Mouse (Mus musculus) liver, adult 2 months (tissue): ENCODE measurements around the gene Tmem214. TPM values are rescaled to one million over a fixed set of nuclear protein-coding genes. Genes with fewer than 3 reads are reported as not detected.

Experiments
- DNase-seq: peaks from one replicate; pipeline ENCODE4 v3.0.0-alpha.2; 2011; ENCODE audit warnings: low read depth, low spot score; ENCODE audit errors: extremely low read depth
- H3K27ac ChIP-seq: fragments of 200-500 bp; replicated peaks from 2 replicates; pipeline ENCODE4 v1.5.1; 2012; ENCODE audit warnings: low read depth, mild to moderate bottlenecking, control low read depth, inconsistent platforms, low read length; ENCODE audit not compliant: insufficient read depth
- H3K27me3 ChIP-seq: fragments of 200-500 bp; 2 replicates; pipeline ENCODE4 v1.6.1; 2012; ENCODE audit warnings: mild to moderate bottlenecking, moderate library complexity, low read length, inconsistent platforms; ENCODE audit not compliant: control insufficient read depth, insufficient read depth
- H3K36me3 ChIP-seq: fragments of 200-500 bp; 2 replicates; pipeline ENCODE4 v1.6.1; 2012; ENCODE audit warnings: low read length, inconsistent platforms; ENCODE audit not compliant: control insufficient read depth, insufficient read depth
- H3K4me1 ChIP-seq: fragments of 200-500 bp; 2 replicates; pipeline ENCODE4 v1.6.1; 2011; ENCODE audit warnings: low read length; ENCODE audit not compliant: control insufficient read depth, insufficient read depth
- H3K4me3 ChIP-seq: fragments of 200-500 bp; 2 replicates; pipeline ENCODE4 v1.5.1; 2011; ENCODE audit warnings: low read depth, mild to moderate bottlenecking, control low read depth, low read length, moderate library complexity; ENCODE audit not compliant: insufficient read depth
- H3K79me2 ChIP-seq: fragments of 200-500 bp; 2 replicates; pipeline ENCODE4 v1.6.1; 2012; ENCODE audit warnings: inconsistent platforms, mild to moderate bottlenecking, low read length, moderate library complexity; ENCODE audit not compliant: control insufficient read depth, insufficient read depth
- H3K9ac ChIP-seq: fragments of 200-500 bp; 2 replicates; pipeline ENCODE4 v1.6.1; 2012; ENCODE audit warnings: low read depth, mild to moderate bottlenecking, control low read depth, inconsistent platforms, low read length
- CTCF ChIP-seq: fragments of 200-500 bp; IDR thresholded peaks from 2 replicates; pipeline ENCODE4 v1.5.1; 2011; ENCODE audit warnings: low read depth, low read length, control low read depth
- POLR2A ChIP-seq: fragments of 200-500 bp; IDR thresholded peaks from 2 replicates; pipeline ENCODE4 v1.6.1; 2011; ENCODE audit warnings: low read length, control low read depth; ENCODE audit not compliant: insufficient read depth; ENCODE audit errors: extremely low read depth
- WGBS: fragments of 180-500 bp; shearing (Covaris S2); methylation state at CpG from one replicate; pipeline ENCODE4 v1.1.7; 2018; 5-methylcytosine and 5-hydroxymethylcytosine counted together
- polyA plus RNA-seq: library from polyadenylated mRNA; depleted of rRNA; stranded (reverse); fragments of >200 nt; gene quantifications from 2 replicates; pipeline ENCODE4 v1.2.3, GENCODE M21; 2012
- total RNA-seq: library from RNA; depleted of rRNA; stranded (reverse); fragments of >200 nt; gene quantifications from 2 replicates; pipeline ENCODE4 v1.2.3, GENCODE M21; 2014

Tmem214 gene
- total and polyA plus RNA-seq, 2 experiments: 27.9 to 89.2 TPM

DNA sequence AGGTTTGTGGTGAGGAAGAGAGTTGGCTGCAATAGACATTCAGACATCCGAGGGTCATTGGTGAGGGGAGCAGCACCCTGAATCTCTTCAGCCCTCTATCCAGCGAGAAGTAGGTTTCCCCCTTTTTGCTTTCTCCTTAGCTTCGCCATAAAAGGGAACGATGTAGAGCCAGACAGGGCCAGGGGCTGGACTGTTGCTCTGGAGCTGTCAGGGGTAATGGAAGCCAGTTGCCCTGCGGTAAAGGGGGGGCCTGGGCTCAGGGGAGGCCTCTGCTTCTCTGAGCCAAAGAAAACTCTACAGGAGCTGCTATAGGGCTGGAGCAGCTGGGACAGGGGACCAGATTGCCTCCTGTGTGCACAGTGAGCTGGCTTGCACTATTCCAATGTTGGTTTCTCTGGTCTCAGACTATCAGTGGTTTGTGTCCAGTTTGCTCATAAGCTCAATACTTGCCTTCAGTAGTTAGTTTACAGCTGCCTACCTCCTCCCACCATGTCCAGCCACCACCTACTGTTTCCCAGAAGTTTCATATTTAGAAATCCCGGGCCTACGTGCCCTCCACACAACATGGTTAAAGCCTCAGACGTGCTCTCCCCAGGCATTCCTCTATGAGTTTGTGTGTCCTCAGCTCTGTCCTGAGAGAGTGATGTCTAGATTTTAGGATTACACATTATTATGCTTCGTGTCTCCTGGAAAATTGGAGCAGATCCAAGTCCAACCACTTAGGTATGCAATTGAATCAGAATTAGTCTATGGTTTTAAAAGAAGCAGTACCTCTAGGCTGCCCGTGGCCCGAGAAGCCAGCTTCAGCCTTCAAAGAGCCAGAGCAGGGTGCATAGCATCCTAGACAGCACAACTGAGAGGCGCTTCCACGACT is 40.9 kb downstream of the Tmem214 start:
- Histone ChIP-seq H3K27ac (peak overlapping the region; percentile 93), H3K79me2 (peaks cover 18% of the 10 kb centered on the region; the same call in 1 of the 2 replicates), H3K9ac (peak overlapping the region; percentile 94), H3K4me1 (peaks cover 36% of the 10 kb centered on the region), H3K36me3 (peaks cover 7% of the 10 kb centered on the region; the same call in 1 of the 2 replicates), H3K27me3 (no peaks in the 10 kb centered on the region), H3K4me3 (peak overlapping the region; percentile 88)
- 8% methylated on average over 13 of the region's 13 CpGs for WGBS
- no peak for DNase-seq
- no peak for TF ChIP-seq POLR2A
- TF ChIP-seq CTCF: no peak

DNA sequence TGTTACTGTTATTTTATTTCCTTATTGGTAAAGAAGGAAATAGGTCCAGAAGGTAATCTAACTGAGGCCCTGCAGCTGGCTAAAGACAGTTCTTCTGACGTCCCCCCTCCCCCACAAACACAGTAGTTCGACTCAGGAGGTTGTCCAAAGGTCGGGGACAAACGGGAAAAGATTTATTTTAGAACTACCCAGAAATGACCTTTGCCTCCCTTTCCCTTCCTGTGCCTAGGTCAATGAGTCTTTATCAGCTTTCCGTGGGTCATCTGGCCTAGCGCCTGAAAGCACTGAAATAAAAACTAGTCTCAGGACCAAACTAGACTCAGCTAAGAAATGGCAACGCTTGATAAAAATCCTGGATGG is 41.5 kb downstream of the Tmem214 start:
- WGBS: 5% methylated on average over 7 of the region's 7 CpGs
- Histone ChIP-seq H3K9ac (peak overlapping the region; percentile 94), H3K27ac (peak overlapping the region; percentile 93), H3K4me1 (peaks cover 36% of the 10 kb centered on the region), H3K4me3 (no peak overlapping the region), H3K79me2 (peaks cover 18% of the 10 kb centered on the region; the same call in 1 of the 2 replicates), H3K36me3 (peaks cover 5% of the 10 kb centered on the region; the same call in 1 of the 2 replicates), H3K27me3 (no peaks in the 10 kb centered on the region)
- no peak for TF ChIP-seq CTCF
- TF ChIP-seq POLR2A: no peak
- peak; percentile 99 for DNase-seq

DNA sequence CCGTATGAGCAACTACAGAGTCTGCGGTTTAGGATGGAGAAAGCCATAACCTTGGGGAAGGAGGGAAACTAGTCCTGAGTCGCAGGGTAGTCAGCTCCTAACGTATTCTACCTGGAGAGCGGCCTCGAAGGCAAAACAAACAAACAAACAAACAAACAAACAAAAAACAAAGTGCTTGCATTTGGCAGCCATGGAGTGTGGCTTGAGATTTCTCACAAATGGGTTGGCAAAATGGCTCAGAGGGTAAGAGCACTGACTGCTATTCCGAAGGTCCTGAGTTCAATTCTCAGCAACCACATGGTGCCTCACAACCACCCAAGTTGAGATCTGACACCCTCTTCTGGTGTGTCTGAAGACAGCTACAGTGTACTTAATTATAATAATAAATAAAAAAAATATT is 42.1 kb downstream of the Tmem214 start:
- no peak overlapping the region for H3K4me3 ChIP-seq
- TF ChIP-seq CTCF (no peak), POLR2A (no peak)
- H3K36me3 ChIP-seq: peaks cover 3% of the 10 kb centered on the region; the same call in 1 of the 2 replicates
- H3K79me2 ChIP-seq: peaks cover 18% of the 10 kb centered on the region; the same call in 1 of the 2 replicates
- no peak for DNase-seq
- no peaks in the 10 kb centered on the region for H3K27me3 ChIP-seq
- WGBS: 39% methylated on average over 7 of the region's 7 CpGs
- H3K27ac ChIP-seq: peak overlapping the region; percentile 92
- H3K9ac ChIP-seq: no peak overlapping the region
- H3K4me1 ChIP-seq: peaks cover 36% of the 10 kb centered on the region

DNA sequence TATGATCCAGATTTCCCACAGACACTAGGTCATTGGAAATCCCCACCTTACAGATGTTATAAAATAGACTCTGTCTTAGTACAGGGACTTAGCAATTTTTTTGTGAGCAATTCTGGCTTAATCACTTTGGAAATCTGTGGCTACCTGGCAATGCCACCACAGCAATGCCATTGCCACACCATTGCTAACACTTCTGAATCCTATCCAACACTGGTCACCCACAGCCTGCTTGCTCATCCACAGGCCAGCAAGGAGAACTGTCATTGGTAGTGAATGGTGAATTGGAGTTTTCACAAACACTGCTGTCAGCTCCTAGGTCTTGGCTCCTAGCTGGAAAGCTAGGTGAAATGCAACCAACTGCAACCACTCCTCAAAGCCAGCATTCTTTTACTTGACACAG is 42.7 kb downstream of the Tmem214 start:
- no peak overlapping the region for H3K4me3 ChIP-seq
- H3K36me3 ChIP-seq: no peaks in the 10 kb centered on the region; the same call in 1 of the 2 replicates
- H3K9ac ChIP-seq: no peak overlapping the region
- peaks cover 14% of the 10 kb centered on the region; the same call in 1 of the 2 replicates for H3K79me2 ChIP-seq
- peak overlapping the region; percentile 86 for H3K27ac ChIP-seq
- no peaks in the 10 kb centered on the region for H3K27me3 ChIP-seq
- H3K4me1 ChIP-seq: peaks cover 37% of the 10 kb centered on the region
- peak; percentile 86 for DNase-seq
- TF ChIP-seq CTCF (no peak), POLR2A (no peak)

DNA sequence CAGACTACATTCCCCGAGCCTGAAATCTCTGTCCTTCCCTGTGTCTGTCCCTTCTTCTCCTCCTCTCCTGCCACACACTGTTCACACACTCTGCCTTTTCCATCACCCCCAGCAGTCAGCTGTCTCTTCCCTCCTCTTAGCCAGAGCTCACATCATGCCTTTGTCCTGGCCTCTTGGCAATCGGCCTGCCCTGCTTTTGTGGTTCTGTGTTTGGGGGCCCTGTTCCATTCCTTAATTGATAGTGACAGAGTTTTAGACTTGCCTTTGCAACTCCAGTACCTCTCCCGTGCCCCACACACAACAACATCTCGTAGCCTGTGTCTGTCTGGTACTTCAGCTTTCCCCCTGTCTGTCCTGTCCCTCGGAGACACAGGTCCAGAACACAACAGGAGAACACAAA is 44.3 kb downstream of the Tmem214 start:
- Histone ChIP-seq H3K36me3 (no peaks in the 10 kb centered on the region), H3K4me3 (no peak overlapping the region), H3K27ac (peak overlapping the region; percentile 42), H3K79me2 (peaks cover 3% of the 10 kb centered on the region; the same call in 1 of the 2 replicates), H3K27me3 (no peaks in the 10 kb centered on the region), H3K4me1 (peaks cover 31% of the 10 kb centered on the region), H3K9ac (no peak overlapping the region)
- WGBS: 76% methylated on average over 5 of the region's 5 CpGs
- DNase-seq: no peak
- TF ChIP-seq CTCF: no peak
- TF ChIP-seq POLR2A: no peak

DNA sequence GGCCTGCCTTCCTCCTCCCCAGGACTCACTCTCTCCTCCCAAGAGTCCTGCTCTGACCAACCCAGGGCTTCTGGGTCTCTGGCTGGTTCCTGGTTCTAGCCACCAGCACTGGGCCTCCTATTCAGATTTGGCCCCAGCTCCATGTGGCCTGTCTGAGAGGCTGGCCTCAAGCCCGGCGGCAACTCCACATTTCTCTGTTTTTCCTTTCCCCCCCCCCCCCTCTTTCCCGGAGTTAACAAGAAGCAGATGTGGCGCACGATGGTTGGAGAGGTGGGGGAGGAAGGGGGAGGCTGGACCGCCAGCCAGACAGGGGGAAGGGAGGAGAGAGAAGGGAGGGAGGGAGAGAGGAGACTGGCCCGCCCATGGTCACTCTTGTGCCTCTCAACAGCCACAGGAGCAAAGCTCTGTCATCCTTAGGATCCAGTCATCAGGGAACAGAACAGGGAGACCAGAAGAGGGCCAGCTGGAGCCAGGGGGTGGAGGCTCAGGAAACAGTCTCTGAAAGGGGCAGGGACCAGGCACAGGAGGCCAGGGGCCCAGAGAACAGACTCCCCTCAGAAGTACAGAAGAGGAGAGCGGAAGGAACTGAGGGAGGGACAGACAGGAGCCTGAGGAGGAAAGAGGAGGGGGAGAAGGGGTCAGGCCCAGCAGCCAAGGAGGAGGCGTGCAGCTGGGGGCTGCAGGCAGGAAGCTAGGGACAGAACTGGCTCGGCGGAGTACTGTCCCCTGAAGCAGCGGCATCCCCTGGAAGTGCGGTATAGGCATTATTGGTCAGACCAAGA is 45.4 kb downstream of the Tmem214 start, which contains the start of gene Emilin1:
Emilin1 (plus strand) TSS at position 343 of the 782 bp plus-strand sequence.
- H3K79me2 ChIP-seq: no peaks in the 10 kb centered on the region
- TF ChIP-seq CTCF (no peak), POLR2A (0 out of 2 replicates have a peak, but pooled peaks have one; percentile 31)
- peaks cover 31% of the 10 kb centered on the region for H3K4me1 ChIP-seq
- no peaks in the 10 kb centered on the region for H3K27me3 ChIP-seq
- H3K27ac ChIP-seq: peak within 1 kb of the TSS; percentile 71
- peak within 1 kb of the TSS; percentile 64 for H3K9ac ChIP-seq
- no peaks in the 10 kb centered on the region for H3K36me3 ChIP-seq
- peak; percentile 42 for DNase-seq
- peak within 1 kb of the TSS; percentile 65 for H3K4me3 ChIP-seq
- 70% methylated on average over 13 of the region's 13 CpGs for whole genome bisulfite sequencing
